Mouse (Mus musculus) WW6 (cell line): ENCODE measurements at regions not wholly inside any gene's neighbourhood (a gene's known extent, or its start where the extent isn't known, plus 50 kb on each side); places are given as distances from the start of the nearest gene placed in this dataset.

Source experiments
- DNase-seq: peaks from one replicate; pipeline ENCODE4 v3.0.0-alpha.2; 2013; ENCODE audit warnings: low read depth, low spot score

GRCm38 (mm10) chr9:104496220-104496619 is 50.9 kb upstream of the Cpne4 start:
- DNase-seq, result no peak

GRCm38 (mm10) chr9:104490696-104491095 is 56.4 kb upstream of the Cpne4 start:
- DNase-seq, result no peak

- no peak for DNase-seq
Observed at GRCm38 (mm10) chr9:104489383-104489782, 57.7 kb upstream of the Cpne4 start.

- DNase-seq, result no peak
Observed at GRCm38 (mm10) chr9:104482440-104482839, 64.6 kb upstream of the Cpne4 start.

- DNase-seq, result no peak
Observed at GRCm38 (mm10) chr9:104480683-104481082, 66.4 kb upstream of the Cpne4 start.

- DNase-seq, result no peak
Observed at GRCm38 (mm10) chr9:104474831-104475230, 72.3 kb upstream of the Cpne4 start.

- no peak for DNase-seq
Observed at GRCm38 (mm10) chr9:104467238-104467637, 79.8 kb upstream of the Cpne4 start.

- DNase-seq, result no peak
Observed at GRCm38 (mm10) chr9:104463701-104464100, 83.4 kb upstream of the Cpne4 start.

- DNase-seq, result no peak
Observed at GRCm38 (mm10) chr9:104460133-104460532, 87.0 kb upstream of the Cpne4 start.

GRCm38 (mm10) chr9:104457635-104458034 is 89.5 kb upstream of the Cpne4 start:
- DNase-seq, result no peak

GRCm38 (mm10) chr9:104448577-104449165 is 98.4 kb upstream of the Cpne4 start:
- DNase-seq, result no peak

- DNase-seq, result peak; percentile 22
Observed at GRCm38 (mm10) chr9:104444906-104445305, 102.2 kb upstream of the Cpne4 start.

- DNase-seq, result no peak
Observed at GRCm38 (mm10) chr9:104443236-104443635, 103.8 kb upstream of the Cpne4 start.

- no peak for DNase-seq
Observed at GRCm38 (mm10) chr9:104413021-104413420, 75.5 kb upstream of the Acpp start.

GRCm38 (mm10) chr9:104410211-104410610 is 72.7 kb upstream of the Acpp start:
- DNase-seq, result peak; percentile 59

GRCm38 (mm10) chr9:104409381-104409780 is 71.8 kb upstream of the Acpp start:
- DNase-seq, result no peak

- peak; percentile 49 for DNase-seq
Observed at GRCm38 (mm10) chr9:104408571-104409294, 71.2 kb upstream of the Acpp start.

GRCm38 (mm10) chr9:104407559-104408376 is 70.2 kb upstream of the Acpp start:
- DNase-seq, result no peak

GRCm38 (mm10) chr9:104407011-104407410 is 69.5 kb upstream of the Acpp start:
- no peak for DNase-seq

GRCm38 (mm10) chr9:104406491-104406890 is 68.9 kb upstream of the Acpp start:
- DNase-seq, result no peak

- DNase-seq, result no peak
Observed at GRCm38 (mm10) chr9:104403863-104404262, 66.3 kb upstream of the Acpp start.

- no peak for DNase-seq
Observed at GRCm38 (mm10) chr9:104401673-104402072, 64.1 kb upstream of the Acpp start.

- no peak for DNase-seq
Observed at GRCm38 (mm10) chr9:104399927-104400326, 62.4 kb upstream of the Acpp start.
